Mouse (Mus musculus): Measurements from ENCODE around the gene Rnf149.

DNA sequence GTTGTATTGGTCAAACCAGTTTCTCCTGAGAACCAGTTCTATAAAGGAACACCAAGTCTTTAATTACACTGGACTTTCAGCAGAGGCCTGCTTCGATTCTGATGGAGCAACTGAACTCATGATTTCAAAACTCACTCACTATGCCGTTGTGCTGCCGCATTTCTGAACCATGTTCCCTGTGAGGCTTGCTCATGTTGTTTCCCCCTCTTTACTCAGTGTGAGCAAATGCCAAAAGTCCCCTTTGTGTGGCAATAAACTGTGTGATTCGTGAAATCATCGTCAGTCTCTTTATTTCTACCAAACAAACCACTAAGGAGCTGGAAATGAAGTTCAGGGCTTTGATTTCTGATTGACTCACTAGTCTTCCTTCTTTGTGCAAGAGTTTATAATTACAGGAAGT, 1.2 kb upstream of the Rnf149 start:
- TF ChIP-seq CTCF (IDR thresholded peaks at IDR 0.05; ENCODE audit: insufficient read depth, low read length) (no peak), POLR2A (IDR thresholded peaks at IDR 0.05; ENCODE audit: borderline replicate concordance, extremely low read depth, low read depth, low read length) (no peak)

Data from lung, adult 2 months (tissue).